Mouse (Mus musculus) heart, embryonic 11.5 days (tissue): Measurements from ENCODE around the gene Sumf1. TPM values are rescaled to one million over a fixed set of nuclear protein-coding genes. Genes with fewer than 3 reads are reported as not detected.

ENCODE experiments used
- ATAC-seq: fragments of 200-750 bp; cut with Nextera tagmentation; replicated peaks from 2 replicates; pipeline ENCODE4 v1.8.0; 2017; ENCODE audit warnings: moderate library complexity; ENCODE audit not compliant: insufficient number of reproducible peaks, low FRiP score, low TSS enrichment
- H3K27ac ChIP-seq: fragments of 300-500 bp; sonication (generic); 2 replicates; pipeline ENCODE4 v1.5.1; 2014; ENCODE audit warnings: mild to moderate bottlenecking, low read depth, low read length
- H3K27me3 ChIP-seq: fragments of 300-500 bp; sonication (generic); 2 replicates; pipeline ENCODE4 v1.6.1; 2014; ENCODE audit warnings: mild to moderate bottlenecking, low read length, mixed read lengths; ENCODE audit not compliant: control insufficient read depth, insufficient read depth
- H3K36me3 ChIP-seq: fragments of 300-500 bp; sonication (generic); 2 replicates; pipeline ENCODE4 v1.6.1; 2014; ENCODE audit warnings: mild to moderate bottlenecking, low read length, moderate library complexity, mixed read lengths; ENCODE audit not compliant: control insufficient read depth, insufficient read depth
- H3K4me1 ChIP-seq: fragments of 300-500 bp; sonication (generic); 2 replicates; pipeline ENCODE4 v1.6.1; 2014; ENCODE audit warnings: low read length; ENCODE audit not compliant: control insufficient read depth, insufficient read depth
- H3K4me2 ChIP-seq: fragments of 300-500 bp; sonication (generic); 2 replicates; pipeline ENCODE4 v1.6.1; 2014; ENCODE audit warnings: mild to moderate bottlenecking, moderate library complexity
- H3K4me3 ChIP-seq: fragments of 300-500 bp; sonication (generic); 2 replicates; pipeline ENCODE4 v1.5.1; 2014; ENCODE audit warnings: low read depth, low read length
- H3K9ac ChIP-seq: fragments of 300-500 bp; sonication (generic); 2 replicates; pipeline ENCODE4 v1.6.1; 2014; ENCODE audit warnings: mild to moderate bottlenecking, low read depth, low read length, moderate library complexity
- H3K9me3 ChIP-seq: fragments of 300-500 bp; sonication (generic); replicated peaks from 2 replicates; pipeline ENCODE4 v1.6.1; 2016; ENCODE audit warnings: low read length; ENCODE audit not compliant: control insufficient read depth
- WGBS: fragments of 180-500 bp; shearing (Covaris S2); extraction: QIAGEN DNeasy Blood & Tissue Kit; methylation state at CpG from one replicate; pipeline ENCODE4 v1.1.7; 2014; ENCODE audit not compliant: insufficient replicate concordance; 5-methylcytosine and 5-hydroxymethylcytosine counted together
- polyA plus RNA-seq: library from polyadenylated mRNA; unstranded; fragments of >200 nt; fragmentation: Nextera tagmentation; extraction: Ambion mirVana; gene quantifications from 2 replicates; pipeline ENCODE4 v1.2.1, GENCODE M21; 2014

Gene Sumf1
- polyA plus RNA-seq, 1 experiment from 2014 or later = 18.1 TPM

GRCm38 (mm10) chr6:108148435-108148834 lies 36.9 kb downstream of the Sumf1 start:
- H3K27ac ChIP-seq = no peak overlapping the region
- no peak overlapping the region for H3K4me3 ChIP-seq
- H3K27me3 ChIP-seq = no peaks in the 10 kb centered on the region
- H3K36me3 ChIP-seq = no peaks in the 10 kb centered on the region
- WGBS = 59% methylated on average over 3 of the region's 3 CpGs
- no peak for ATAC-seq
- H3K4me2 ChIP-seq = no peak overlapping the region
- H3K9me3 ChIP-seq = no peaks in the 10 kb centered on the region
- H3K4me1 ChIP-seq = no peaks in the 10 kb centered on the region
- no peak overlapping the region for H3K9ac ChIP-seq

GRCm38 (mm10) chr6:108146637-108147036 lies 38.7 kb downstream of the Sumf1 start:
- Histone ChIP-seq H3K27me3 (no peaks in the 10 kb centered on the region), H3K27ac (no peak overlapping the region), H3K9me3 (no peaks in the 10 kb centered on the region), H3K4me1 (no peaks in the 10 kb centered on the region), H3K9ac (no peak overlapping the region), H3K36me3 (no peaks in the 10 kb centered on the region; the same call in 1 of the 2 replicates), H3K4me2 (no peak overlapping the region), H3K4me3 (no peak overlapping the region)
- WGBS = 85% methylated on average over 4 of the region's 4 CpGs
- ATAC-seq = no peak

- no peak overlapping the region for H3K9ac ChIP-seq
- no peaks in the 10 kb centered on the region for H3K9me3 ChIP-seq
- no peak overlapping the region for H3K4me2 ChIP-seq
- H3K4me3 ChIP-seq = no peak overlapping the region
- WGBS = 84% methylated on average over 7 of the region's 7 CpGs
- H3K36me3 ChIP-seq = no peaks in the 10 kb centered on the region; the same call in 1 of the 2 replicates
- no peaks in the 10 kb centered on the region for H3K4me1 ChIP-seq
- H3K27ac ChIP-seq = no peak overlapping the region
- H3K27me3 ChIP-seq = no peaks in the 10 kb centered on the region
- no peak for ATAC-seq
These were observed 39.3 kb downstream of the Sumf1 start for GRCm38 (mm10) chr6:108145941-108146588.

- Histone ChIP-seq H3K9me3 (no peaks in the 10 kb centered on the region), H3K4me2 (no peak overlapping the region), H3K4me1 (no peaks in the 10 kb centered on the region), H3K27me3 (no peaks in the 10 kb centered on the region), H3K27ac (no peak overlapping the region), H3K36me3 (no peaks in the 10 kb centered on the region; the same call in 1 of the 2 replicates), H3K9ac (no peak overlapping the region), H3K4me3 (no peak overlapping the region)
- ATAC-seq = no peak
- 83% methylated on average over 3 of the region's 3 CpGs for WGBS
These were observed 40.1 kb downstream of the Sumf1 start for GRCm38 (mm10) chr6:108145241-108145640.

GRCm38 (mm10) chr6:108142796-108143195 lies 42.6 kb downstream of the Sumf1 start:
- H3K4me1 ChIP-seq = no peaks in the 10 kb centered on the region
- 70% methylated on average over 4 of the region's 4 CpGs for WGBS
- H3K27me3 ChIP-seq = no peaks in the 10 kb centered on the region
- no peaks in the 10 kb centered on the region; the same call in 1 of the 2 replicates for H3K36me3 ChIP-seq
- H3K9me3 ChIP-seq = no peaks in the 10 kb centered on the region
- no peak overlapping the region for H3K9ac ChIP-seq
- H3K4me3 ChIP-seq = no peak overlapping the region
- no peak overlapping the region for H3K27ac ChIP-seq
- no peak overlapping the region for H3K4me2 ChIP-seq
- no peak for ATAC-seq

GRCm38 (mm10) chr6:108140722-108141490 lies 44.5 kb downstream of the Sumf1 start:
- no peak overlapping the region for H3K9ac ChIP-seq
- ATAC-seq = no peak
- no peak overlapping the region for H3K27ac ChIP-seq
- H3K4me3 ChIP-seq = no peak overlapping the region
- no peaks in the 10 kb centered on the region; the same call in 1 of the 2 replicates for H3K36me3 ChIP-seq
- WGBS = 78% methylated on average over 4 of the region's 4 CpGs
- no peaks in the 10 kb centered on the region for H3K4me1 ChIP-seq
- H3K4me2 ChIP-seq = no peak overlapping the region
- no peaks in the 10 kb centered on the region for H3K9me3 ChIP-seq
- H3K27me3 ChIP-seq = no peaks in the 10 kb centered on the region

GRCm38 (mm10) chr6:108137031-108137430 lies 48.4 kb downstream of the Sumf1 start:
- no peak overlapping the region for H3K4me2 ChIP-seq

GRCm38 (mm10) chr6:108136286-108136685 lies 49.1 kb downstream of the Sumf1 start:
- 96% methylated on average over 1 of the region's 1 CpGs for WGBS
- H3K27ac ChIP-seq = no peak overlapping the region
- no peaks in the 10 kb centered on the region for H3K36me3 ChIP-seq
- H3K4me1 ChIP-seq = 0 out of 2 replicates have a peak, but pooled peaks cover 3% of the 10 kb centered on the region
- no peak overlapping the region for H3K4me2 ChIP-seq
- H3K9me3 ChIP-seq = no peaks in the 10 kb centered on the region
- H3K27me3 ChIP-seq = no peaks in the 10 kb centered on the region
- no peak for ATAC-seq
- no peak overlapping the region for H3K4me3 ChIP-seq
- no peak overlapping the region for H3K9ac ChIP-seq

More at GRCm38 (mm10) chr6:108137031-108137430, 48.4 kb downstream of the Sumf1 start:
- Histone ChIP-seq H3K27ac (no peak overlapping the region), H3K9me3 (no peaks in the 10 kb centered on the region), H3K36me3 (no peaks in the 10 kb centered on the region), H3K9ac (no peak overlapping the region), H3K4me1 (0 out of 2 replicates have a peak, but pooled peaks cover 3% of the 10 kb centered on the region), H3K4me3 (no peak overlapping the region), H3K27me3 (no peaks in the 10 kb centered on the region)
- WGBS = 85% methylated on average over 5 of the region's 5 CpGs
- no peak for ATAC-seq
